Mouse (Mus musculus) E14TG2a.4 (cell line): Measurements from ENCODE around the gene Ccdc124.

ENCODE experiments used
- H3K27me3 ChIP-seq: 2 replicates; pipeline ENCODE4 v1.6.1; 2014; ENCODE audit warnings: low read length, control low read depth; ENCODE audit not compliant: insufficient read depth
- H3K36me3 ChIP-seq: 2 replicates; pipeline ENCODE4 v1.6.1; 2014; ENCODE audit warnings: low read length, control low read depth; ENCODE audit not compliant: insufficient read depth
- H3K4me1 ChIP-seq: replicated peaks from 2 replicates; pipeline ENCODE4 v1.6.1; 2014; ENCODE audit warnings: low read depth, low read length, control low read depth
- H3K4me3 ChIP-seq: replicated peaks from 2 replicates; pipeline ENCODE4 v1.5.1; 2014; ENCODE audit warnings: mild to moderate bottlenecking, low read length
- H3K9me3 ChIP-seq: 2 replicates; pipeline ENCODE4 v1.6.1; 2014; ENCODE audit warnings: low read length, control low read depth
- CTCF ChIP-seq: conservative IDR thresholded peaks from 2 replicates; pipeline ENCODE4 v1.5.1; 2014; ENCODE audit warnings: low read length
- NANOG ChIP-seq: IDR thresholded peaks from 2 replicates; pipeline ENCODE4 v1.6.1; 2014; ENCODE audit warnings: borderline replicate concordance, low read length, mixed read lengths
- POU5F1 ChIP-seq: IDR thresholded peaks from 2 replicates; pipeline ENCODE4 v1.6.1; 2014; ENCODE audit warnings: low read length, borderline replicate concordance

Gene Ccdc124

GRCm38 (mm10) chr8:70905463-70905830 lies 31.7 kb upstream of the Ccdc124 start:
- no peaks in the 10 kb centered on the region for H3K27me3 ChIP-seq
- H3K4me1 ChIP-seq = peaks cover 61% of the 10 kb centered on the region
- H3K9me3 ChIP-seq = no peaks in the 10 kb centered on the region
- TF ChIP-seq CTCF (no peak), POU5F1 (no peak), NANOG (no peak)
- H3K4me3 ChIP-seq = peak overlapping the region; percentile 94
- peaks cover 13% of the 10 kb centered on the region for H3K36me3 ChIP-seq

DNA sequence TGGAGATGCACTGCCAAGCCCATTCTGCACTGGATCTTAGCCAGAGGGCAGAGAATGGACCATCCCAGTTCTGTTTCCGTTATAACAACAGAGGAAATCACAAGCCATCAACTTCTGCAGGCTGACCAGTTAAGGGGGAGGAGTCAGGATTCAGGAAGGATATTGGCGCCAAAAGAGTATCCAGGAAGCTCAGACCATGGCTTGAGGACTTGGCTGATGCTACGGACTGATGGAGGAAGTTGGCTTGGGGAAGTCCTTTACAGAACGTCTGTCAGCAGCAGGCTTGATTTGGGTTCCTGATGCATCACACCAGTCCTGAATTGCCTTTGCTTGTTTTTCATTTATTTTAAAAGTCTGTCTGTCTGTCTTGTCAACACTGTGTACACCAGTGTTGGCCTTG lies 30.8 kb upstream of the Ccdc124 start:
- Histone ChIP-seq H3K4me1 (peaks cover 60% of the 10 kb centered on the region), H3K4me3 (no peak overlapping the region), H3K27me3 (no peaks in the 10 kb centered on the region), H3K36me3 (peaks cover 10% of the 10 kb centered on the region), H3K9me3 (no peaks in the 10 kb centered on the region)
- TF ChIP-seq NANOG (no peak), POU5F1 (no peak), CTCF (no peak)

DNA sequence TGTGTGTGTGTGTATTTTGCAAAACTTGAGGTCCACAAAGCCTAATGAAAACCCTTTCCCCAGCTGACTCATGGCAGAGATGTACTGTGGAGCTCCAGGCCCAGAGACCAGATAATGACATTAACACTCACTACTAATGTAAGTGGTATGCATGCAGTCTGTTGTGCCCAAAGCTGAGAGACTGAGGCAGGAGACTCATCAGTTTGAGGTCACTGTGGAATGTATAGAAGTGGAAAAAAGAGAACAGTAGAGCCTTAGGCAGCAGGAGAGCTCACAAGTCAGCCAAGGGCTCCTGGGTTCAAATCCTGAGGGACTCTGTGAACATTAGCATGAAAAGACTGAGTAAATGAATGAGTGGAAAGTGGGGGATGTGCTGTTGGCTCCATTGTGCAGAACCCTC lies 29.8 kb upstream of the Ccdc124 start:
- peaks cover 5% of the 10 kb centered on the region for H3K36me3 ChIP-seq
- H3K27me3 ChIP-seq = no peaks in the 10 kb centered on the region
- no peak overlapping the region for H3K4me3 ChIP-seq
- no peaks in the 10 kb centered on the region for H3K9me3 ChIP-seq
- H3K4me1 ChIP-seq = peaks cover 60% of the 10 kb centered on the region
- TF ChIP-seq NANOG (no peak), CTCF (no peak), POU5F1 (no peak)

GRCm38 (mm10) chr8:70903112-70903511 lies 29.4 kb upstream of the Ccdc124 start:
- H3K4me1 ChIP-seq = peaks cover 65% of the 10 kb centered on the region
- no peak overlapping the region for H3K4me3 ChIP-seq
- TF ChIP-seq NANOG = no peak
- TF ChIP-seq POU5F1 = no peak
- TF ChIP-seq CTCF = no peak
- H3K9me3 ChIP-seq = no peaks in the 10 kb centered on the region
- H3K36me3 ChIP-seq = peaks cover 5% of the 10 kb centered on the region
- no peaks in the 10 kb centered on the region for H3K27me3 ChIP-seq

GRCm38 (mm10) chr8:70902211-70902610 lies 28.5 kb upstream of the Ccdc124 start:
- Histone ChIP-seq H3K36me3 (no peaks in the 10 kb centered on the region), H3K27me3 (no peaks in the 10 kb centered on the region), H3K9me3 (no peaks in the 10 kb centered on the region), H3K4me1 (peaks cover 58% of the 10 kb centered on the region), H3K4me3 (0 out of 2 replicates have a peak overlapping the region, but pooled peaks have one; percentile 10)
- TF ChIP-seq POU5F1 (no peak), NANOG (no peak), CTCF (no peak)

DNA sequence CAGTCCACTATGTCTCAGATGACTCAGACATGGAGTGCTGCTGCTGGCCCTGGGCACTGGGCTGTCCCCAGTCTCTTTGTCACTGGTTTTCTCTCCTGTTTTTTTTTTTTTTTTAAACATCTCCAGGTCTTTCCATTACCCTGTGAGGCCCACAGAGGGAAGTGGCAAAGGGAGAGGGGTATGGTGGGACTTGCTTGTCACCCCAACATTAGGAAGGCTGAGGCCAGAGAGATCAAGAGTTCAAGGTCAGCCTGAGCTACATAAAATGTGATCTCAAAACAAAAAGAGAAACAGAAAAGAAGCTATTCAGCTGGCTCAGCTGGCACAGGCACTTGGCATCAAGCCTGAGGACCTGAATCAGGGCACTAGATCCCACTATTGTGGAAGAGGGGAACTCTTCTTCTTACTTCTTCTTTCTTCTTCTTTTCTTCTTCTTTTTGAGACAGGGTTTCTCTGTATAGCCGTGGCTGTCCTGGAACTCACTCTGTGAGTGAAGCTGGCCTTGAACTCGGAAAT lies 27.2 kb upstream of the Ccdc124 start:
- Histone ChIP-seq H3K36me3 (peaks cover 9% of the 10 kb centered on the region), H3K4me1 (peaks cover 52% of the 10 kb centered on the region), H3K4me3 (no peak overlapping the region), H3K9me3 (no peaks in the 10 kb centered on the region), H3K27me3 (no peaks in the 10 kb centered on the region)
- TF ChIP-seq CTCF = no peak
- no peak for TF ChIP-seq NANOG
- no peak for TF ChIP-seq POU5F1

DNA sequence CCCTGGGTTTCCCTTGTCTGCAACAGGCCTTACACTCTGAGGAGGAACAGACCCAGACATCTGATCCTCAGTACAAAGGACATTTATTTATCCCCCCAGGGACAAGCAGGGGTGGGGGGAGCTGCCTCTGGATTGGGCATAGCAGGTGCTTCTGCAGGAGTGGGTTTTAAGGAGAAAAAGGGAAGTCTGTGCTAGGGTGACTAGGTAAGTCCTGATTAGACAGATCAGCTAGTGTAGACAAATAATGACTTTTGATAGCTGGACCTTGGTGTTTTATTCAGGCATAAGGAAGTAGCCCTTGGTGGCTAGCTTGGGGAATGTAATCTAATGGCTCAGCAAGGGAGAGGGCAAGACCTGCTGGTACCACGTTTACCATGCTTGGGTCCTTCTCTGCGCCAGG lies 25.5 kb upstream of the Ccdc124 start:
- H3K9me3 ChIP-seq = no peaks in the 10 kb centered on the region
- TF ChIP-seq CTCF (no peak), POU5F1 (no peak), NANOG (no peak)
- no peaks in the 10 kb centered on the region for H3K27me3 ChIP-seq
- peaks cover 26% of the 10 kb centered on the region for H3K36me3 ChIP-seq
- peaks cover 55% of the 10 kb centered on the region for H3K4me1 ChIP-seq
- H3K4me3 ChIP-seq = peak overlapping the region; percentile 91; the same call in 1 of the 2 replicates

DNA sequence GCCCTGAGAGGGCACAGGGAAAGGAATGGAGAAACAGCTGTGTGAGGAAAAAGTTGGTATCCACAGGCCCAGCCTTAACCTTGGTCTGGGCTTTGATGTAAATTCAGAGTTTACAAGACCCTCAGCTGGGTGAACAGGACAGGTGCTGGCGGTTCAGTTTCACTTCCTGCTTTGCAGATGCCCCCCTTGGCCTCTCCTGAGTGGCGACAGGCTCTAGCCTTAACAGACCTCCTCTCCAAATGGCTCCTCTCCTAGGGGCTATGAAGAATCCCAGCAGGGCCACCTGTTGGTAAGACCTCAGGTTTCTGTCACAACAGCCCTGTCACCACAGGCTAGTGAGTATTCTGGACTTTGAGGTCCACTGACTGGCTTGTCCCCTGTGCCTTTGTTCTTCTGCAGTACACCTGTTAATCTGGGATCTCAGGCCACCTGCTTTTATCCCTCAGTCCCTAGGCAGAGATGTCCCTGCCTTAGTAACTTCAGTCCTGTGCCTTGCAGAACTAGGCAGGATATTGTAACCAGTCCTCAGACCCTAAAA lies 25.0 kb upstream of the Ccdc124 start:
- Histone ChIP-seq H3K4me3 (peak overlapping the region; percentile 91), H3K27me3 (no peaks in the 10 kb centered on the region), H3K4me1 (peaks cover 55% of the 10 kb centered on the region), H3K9me3 (no peaks in the 10 kb centered on the region), H3K36me3 (peaks cover 31% of the 10 kb centered on the region)
- TF ChIP-seq POU5F1 = no peak
- TF ChIP-seq CTCF = no peak
- TF ChIP-seq NANOG = no peak

GRCm38 (mm10) chr8:70897681-70898413 lies 24.1 kb upstream of the Ccdc124 start:
- peaks cover 32% of the 10 kb centered on the region for H3K36me3 ChIP-seq
- peak overlapping the region; percentile 91 for H3K4me3 ChIP-seq
- H3K4me1 ChIP-seq = peaks cover 55% of the 10 kb centered on the region
- TF ChIP-seq NANOG = no peak
- peak; percentile 94 for TF ChIP-seq CTCF
- no peaks in the 10 kb centered on the region for H3K9me3 ChIP-seq
- H3K27me3 ChIP-seq = peaks cover 6% of the 10 kb centered on the region
